Mouse (Mus musculus) forebrain, embryonic 11.5 days (tissue): ENCODE data around the gene Dkkl1. TPM values are rescaled to one million over a fixed set of nuclear protein-coding genes. Genes with fewer than 3 reads are reported as not detected.

Experiments
- ATAC-seq: fragments of 200-750 bp; cut with Nextera tagmentation; replicated peaks from 2 replicates; pipeline ENCODE4 v1.8.0; 2017; ENCODE audit warnings: moderate TSS enrichment; ENCODE audit not compliant: low FRiP score
- DNase-seq: peaks from one replicate; pipeline ENCODE4 v3.0.0-alpha.2; 2017; ENCODE audit warnings: low spot score
- H3K27ac ChIP-seq: fragments of 300-500 bp; sonication (generic); 2 replicates; pipeline ENCODE4 v1.5.1; 2014; ENCODE audit warnings: low read depth, low read length
- H3K27me3 ChIP-seq: fragments of 300-500 bp; sonication (generic); 2 replicates; pipeline ENCODE4 v1.6.1; 2014; ENCODE audit warnings: mild to moderate bottlenecking, low read length, mixed read lengths; ENCODE audit not compliant: control insufficient read depth, insufficient read depth
- H3K36me3 ChIP-seq: fragments of 300-500 bp; sonication (generic); 2 replicates; pipeline ENCODE4 v1.6.1; 2014; ENCODE audit warnings: mild to moderate bottlenecking, low read length, moderate library complexity, mixed read lengths; ENCODE audit not compliant: control insufficient read depth, insufficient read depth
- H3K4me1 ChIP-seq: fragments of 300-500 bp; sonication (generic); replicated peaks from 2 replicates; pipeline ENCODE4 v1.6.1; 2014; ENCODE audit warnings: low read length, mixed read lengths; ENCODE audit not compliant: control insufficient read depth, insufficient read depth
- H3K4me2 ChIP-seq: fragments of 300-500 bp; sonication (generic); 2 replicates; pipeline ENCODE4 v1.6.1; 2014; ENCODE audit warnings: low read depth, mild to moderate bottlenecking, low read length, moderate library complexity, mixed read lengths; ENCODE audit not compliant: severe bottlenecking
- H3K4me3 ChIP-seq: fragments of 300-500 bp; sonication (generic); 2 replicates; pipeline ENCODE4 v1.5.1; 2014; ENCODE audit warnings: low read depth, low read length
- H3K9ac ChIP-seq: fragments of 300-500 bp; sonication (generic); 2 replicates; pipeline ENCODE4 v1.6.1; 2014; ENCODE audit warnings: low read length
- H3K9me3 ChIP-seq: fragments of 300-500 bp; sonication (generic); 2 replicates; pipeline ENCODE4 v1.6.1; 2016; ENCODE audit warnings: low read length, mixed read lengths; ENCODE audit not compliant: control insufficient read depth
- WGBS: fragments of 180-500 bp; shearing (Covaris S2); extraction: QIAGEN DNeasy Blood & Tissue Kit; methylation state at CpG from one replicate; pipeline ENCODE4 v1.1.7; 2014; 5-methylcytosine and 5-hydroxymethylcytosine counted together
- polyA plus RNA-seq: library from polyadenylated mRNA; unstranded; fragments of >200 nt; fragmentation: Nextera tagmentation; extraction: Ambion mirVana; gene quantifications from 2 replicates; pipeline ENCODE4 v1.2.1, GENCODE M21; 2014

Dkkl1 gene
- polyA plus RNA-seq, 1 experiment from 2014 or later, result 0.48 TPM

GRCm38 (mm10) chr7:45192585-45193310 is 19.2 kb downstream of the Dkkl1 start:
- no peak overlapping the region for H3K9ac ChIP-seq
- H3K4me3 ChIP-seq, result no peak overlapping the region
- H3K36me3 ChIP-seq, result no peaks in the 10 kb centered on the region
- no peak overlapping the region for H3K4me2 ChIP-seq
- DNase-seq, result no peak
- WGBS, result 81% methylated on average over 7 of the region's 7 CpGs
- ATAC-seq, result no peak
- no peaks in the 10 kb centered on the region for H3K27me3 ChIP-seq
- H3K9me3 ChIP-seq, result no peaks in the 10 kb centered on the region
- no peak overlapping the region for H3K27ac ChIP-seq
- H3K4me1 ChIP-seq, result no peaks in the 10 kb centered on the region; the same call in 1 of the 2 replicates

GRCm38 (mm10) chr7:45191803-45192363 is 20.1 kb downstream of the Dkkl1 start:
- Histone ChIP-seq H3K36me3 (no peaks in the 10 kb centered on the region), H3K4me3 (no peak overlapping the region), H3K9ac (no peak overlapping the region), H3K27me3 (no peaks in the 10 kb centered on the region; the same call in 1 of the 2 replicates), H3K9me3 (no peaks in the 10 kb centered on the region), H3K4me1 (no peaks in the 10 kb centered on the region; the same call in 1 of the 2 replicates), H3K4me2 (no peak overlapping the region), H3K27ac (no peak overlapping the region)
- DNase-seq, result no peak
- WGBS, result 26% methylated on average over 8 of the region's 8 CpGs
- no peak for ATAC-seq

- H3K4me3 ChIP-seq, result no peak overlapping the region
- H3K4me2 ChIP-seq, result no peak overlapping the region
- DNase-seq, result no peak
- no peak for ATAC-seq
- no peak overlapping the region for H3K27ac ChIP-seq
- H3K9ac ChIP-seq, result no peak overlapping the region
- 77% methylated on average over 2 of the region's 2 CpGs for WGBS
- no peaks in the 10 kb centered on the region; the same call in 1 of the 2 replicates for H3K27me3 ChIP-seq
- no peaks in the 10 kb centered on the region for H3K36me3 ChIP-seq
- H3K4me1 ChIP-seq, result no peaks in the 10 kb centered on the region; the same call in 1 of the 2 replicates
- no peaks in the 10 kb centered on the region for H3K9me3 ChIP-seq
Measured at GRCm38 (mm10) chr7:45191161-45191560, 20.8 kb downstream of the Dkkl1 start.

GRCm38 (mm10) chr7:45190186-45190585 is 21.8 kb downstream of the Dkkl1 start:
- Histone ChIP-seq H3K9ac (no peak overlapping the region), H3K4me2 (no peak overlapping the region), H3K4me3 (no peak overlapping the region), H3K4me1 (peaks cover 2% of the 10 kb centered on the region; the same call in 1 of the 2 replicates), H3K27me3 (no peaks in the 10 kb centered on the region; the same call in none of the 2 replicates), H3K27ac (no peak overlapping the region), H3K36me3 (no peaks in the 10 kb centered on the region), H3K9me3 (no peaks in the 10 kb centered on the region)
- WGBS, result 90% methylated on average over 6 of the region's 6 CpGs
- ATAC-seq (no peak), DNase-seq (no peak)

- Histone ChIP-seq H3K9me3 (no peaks in the 10 kb centered on the region), H3K27ac (no peak overlapping the region), H3K36me3 (no peaks in the 10 kb centered on the region), H3K27me3 (peaks cover 3% of the 10 kb centered on the region), H3K4me3 (no peak overlapping the region), H3K4me2 (no peak overlapping the region), H3K4me1 (peaks cover 2% of the 10 kb centered on the region; the same call in 1 of the 2 replicates), H3K9ac (no peak overlapping the region)
- DNase-seq, result no peak
- ATAC-seq, result no peak
- WGBS, result 61% methylated on average over 16 of the region's 16 CpGs
Measured at GRCm38 (mm10) chr7:45189600-45189999, 22.3 kb downstream of the Dkkl1 start.

GRCm38 (mm10) chr7:45185921-45186320 is 26.0 kb downstream of the Dkkl1 start:
- no peaks in the 10 kb centered on the region for H3K36me3 ChIP-seq
- DNase-seq, result no peak
- H3K4me2 ChIP-seq, result no peak overlapping the region
- H3K4me3 ChIP-seq, result no peak overlapping the region
- 52% methylated on average over 7 of the region's 7 CpGs for WGBS
- no peak overlapping the region for H3K9ac ChIP-seq
- peaks cover 4% of the 10 kb centered on the region; the same call in 1 of the 2 replicates for H3K4me1 ChIP-seq
- no peak for ATAC-seq
- no peak overlapping the region for H3K27ac ChIP-seq
- peaks cover 39% of the 10 kb centered on the region for H3K27me3 ChIP-seq
- no peaks in the 10 kb centered on the region for H3K9me3 ChIP-seq

GRCm38 (mm10) chr7:45183672-45184071 is 28.3 kb downstream of the Dkkl1 start:
- Histone ChIP-seq H3K4me3 (no peak overlapping the region), H3K4me2 (no peak overlapping the region), H3K36me3 (no peaks in the 10 kb centered on the region), H3K9me3 (no peaks in the 10 kb centered on the region), H3K27me3 (peaks cover 61% of the 10 kb centered on the region), H3K4me1 (peaks cover 6% of the 10 kb centered on the region; the same call in 1 of the 2 replicates), H3K9ac (no peak overlapping the region), H3K27ac (no peak overlapping the region)
- ATAC-seq (no peak), DNase-seq (no peak)
- WGBS, result 69% methylated on average over 7 of the region's 7 CpGs

- Histone ChIP-seq H3K9ac (no peak overlapping the region), H3K36me3 (no peaks in the 10 kb centered on the region), H3K27ac (no peak overlapping the region), H3K9me3 (no peaks in the 10 kb centered on the region), H3K27me3 (peaks cover 72% of the 10 kb centered on the region), H3K4me1 (peaks cover 6% of the 10 kb centered on the region; the same call in 1 of the 2 replicates), H3K4me3 (peak overlapping the region; percentile 15; the same call in 1 of the 2 replicates), H3K4me2 (peak overlapping the region; percentile 51)
- DNase-seq, result no peak
- 0 out of 2 replicates have a peak, but pooled peaks have one; percentile 8 for ATAC-seq
- 16% methylated on average over 11 of the region's 11 CpGs for WGBS
Measured at GRCm38 (mm10) chr7:45182606-45183005, 29.3 kb downstream of the Dkkl1 start.
